Mouse (Mus musculus) spleen, postnatal 14 days (tissue): ENCODE results near the gene Cebpa.
A peak's percentile ranks its signal among the peaks of the same experiment; 100 is the strongest.

Experiments used
- DNase-seq, 2 experiments: peaks; one replicate each; pipeline ENCODE4 v3.0.0; 2021 to 2022; ENCODE audit warnings: low spot score in 2 of 2

The Cebpa gene

DNA sequence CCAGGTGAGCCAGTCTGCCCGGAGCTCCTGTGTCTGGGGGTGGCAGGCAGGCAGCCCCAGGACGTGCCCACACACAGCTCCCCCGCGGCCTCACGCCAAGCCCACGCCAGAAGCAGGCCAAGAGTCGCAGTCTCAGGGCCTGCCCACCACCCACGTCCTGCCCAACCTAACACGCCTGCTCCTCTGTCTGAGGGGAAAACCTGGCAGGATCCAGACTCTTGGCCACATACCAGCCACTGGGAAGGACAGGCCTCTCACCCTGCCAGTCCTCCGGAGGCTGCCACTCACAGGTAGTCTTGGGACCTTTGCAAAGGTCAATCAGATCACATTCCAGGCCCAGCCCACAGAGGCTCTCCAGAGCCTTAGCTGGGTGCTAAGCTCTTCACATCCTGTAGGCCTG lies 27.2 kb downstream of the Cebpa start:
- DNase-seq = no peak

DNA sequence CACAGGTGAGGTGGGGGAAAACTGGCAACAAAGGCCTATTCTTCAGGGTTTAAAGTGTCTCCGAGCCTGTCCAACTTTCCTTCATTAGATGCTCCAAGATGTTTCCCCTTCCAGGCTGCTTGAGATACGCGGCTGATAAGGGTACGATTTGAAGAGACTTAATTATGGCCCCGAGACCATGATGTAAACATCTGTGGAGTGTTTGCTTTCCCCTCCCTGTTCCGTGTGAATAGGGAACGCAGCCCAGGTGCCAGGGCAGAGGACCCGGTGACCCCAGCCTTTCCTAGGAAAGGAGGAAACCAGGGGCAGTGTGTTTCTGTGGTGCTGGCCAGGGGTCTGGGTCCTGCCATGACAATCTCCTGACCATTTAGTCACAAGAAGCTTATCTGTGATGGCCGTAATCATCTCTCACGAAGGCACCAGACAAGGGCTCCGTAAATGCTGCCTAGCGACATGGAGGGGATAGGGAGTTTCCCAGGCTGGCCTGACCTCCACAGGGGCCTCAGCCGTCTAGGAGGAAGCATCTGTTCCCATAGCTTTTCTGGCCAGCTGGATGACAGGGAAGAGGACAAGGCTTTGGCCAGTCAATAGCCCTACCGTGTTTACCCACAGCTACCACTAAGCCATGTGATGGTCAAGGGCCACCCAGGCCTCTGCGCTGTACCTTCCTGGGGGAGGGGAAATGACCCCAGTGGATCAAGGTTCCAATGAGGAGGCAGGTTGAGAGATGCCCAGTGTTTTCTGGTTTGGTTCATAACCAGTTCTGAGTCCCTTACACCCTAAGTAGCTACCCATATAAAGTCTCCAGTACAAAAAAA lies 30.7 kb downstream of the Cebpa start:
- no peak for DNase-seq

DNA sequence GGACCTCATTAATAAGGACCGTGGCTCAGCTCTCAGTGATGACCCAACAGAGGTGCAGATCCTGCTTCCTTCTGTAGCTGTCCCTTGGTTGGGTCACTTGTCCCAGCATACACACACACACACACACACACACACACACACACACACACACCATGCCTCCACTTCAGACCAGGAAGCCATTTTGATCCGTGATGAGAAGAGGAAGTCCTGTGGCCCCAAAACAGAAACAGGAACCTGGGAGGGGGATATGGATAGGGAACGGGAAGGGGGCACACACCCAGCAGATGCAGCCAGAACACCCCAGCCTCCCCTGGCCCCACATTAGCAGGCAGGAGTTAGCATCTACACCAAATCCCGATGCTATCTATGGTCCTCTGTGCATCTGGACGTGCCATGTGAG lies 31.8 kb downstream of the Cebpa start:
- DNase-seq = no peak

DNA sequence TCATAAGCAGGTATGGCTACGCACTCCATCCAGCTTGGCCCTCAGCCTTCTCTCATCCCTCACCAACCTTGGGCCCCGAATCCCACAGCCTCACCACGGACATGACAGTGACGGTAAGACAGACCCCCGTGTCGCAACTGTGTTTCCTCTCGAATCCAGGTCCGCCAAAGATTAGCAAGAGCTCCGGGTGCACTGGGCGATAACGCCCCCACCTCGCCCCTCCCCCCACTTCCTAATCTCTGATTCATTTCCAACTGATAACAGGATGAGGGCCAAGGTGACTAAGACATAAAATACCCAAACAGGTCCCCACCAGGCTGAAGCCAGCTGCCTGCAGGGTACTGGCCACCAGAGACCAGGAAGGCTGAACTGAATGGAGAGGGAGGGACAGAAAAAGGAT lies 35.4 kb downstream of the Cebpa start:
- no peak for DNase-seq

DNA sequence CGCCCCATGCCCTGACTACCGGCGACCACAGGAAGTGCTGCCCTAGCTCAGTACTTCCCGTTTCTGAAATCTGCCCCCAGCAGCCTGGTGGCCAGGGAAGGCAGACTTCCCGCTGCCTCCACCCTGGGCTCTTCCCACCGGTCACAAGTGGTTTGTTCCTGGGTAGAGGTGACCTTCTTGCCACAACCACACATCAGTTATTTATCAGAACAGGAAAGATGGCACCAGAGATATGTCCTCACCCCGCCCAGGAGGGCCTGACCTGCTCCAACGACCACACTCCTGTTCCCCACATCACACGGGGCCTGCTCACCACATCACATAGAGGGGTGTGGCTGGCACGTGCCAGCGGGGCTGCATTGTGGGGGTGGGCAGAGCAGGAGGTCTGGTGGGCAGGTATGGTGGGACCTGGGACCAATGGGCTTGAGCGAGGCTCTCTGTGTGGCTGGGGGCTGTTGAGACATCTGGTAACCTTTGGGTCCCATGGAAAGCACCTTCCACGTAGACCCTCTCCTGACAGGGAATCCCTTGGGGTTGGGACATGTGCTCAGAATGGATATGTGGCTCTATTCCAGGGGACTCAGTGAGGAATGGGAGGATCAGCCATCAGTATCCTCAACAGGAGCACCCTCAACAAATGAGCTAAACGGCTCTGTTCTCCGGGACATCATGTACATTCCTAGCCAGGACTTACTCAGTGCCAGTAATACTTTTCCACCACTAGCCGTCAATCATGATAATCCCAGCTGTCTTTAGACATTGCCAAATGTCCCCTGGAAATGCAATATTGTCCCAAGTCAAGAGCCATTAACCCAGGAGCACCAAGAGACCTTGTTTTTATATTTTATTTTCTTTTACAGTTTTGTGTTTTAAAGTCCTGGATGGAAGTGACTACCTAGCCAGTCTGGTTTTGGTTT lies 37.7 kb downstream of the Cebpa start:
- no peak for DNase-seq

DNA sequence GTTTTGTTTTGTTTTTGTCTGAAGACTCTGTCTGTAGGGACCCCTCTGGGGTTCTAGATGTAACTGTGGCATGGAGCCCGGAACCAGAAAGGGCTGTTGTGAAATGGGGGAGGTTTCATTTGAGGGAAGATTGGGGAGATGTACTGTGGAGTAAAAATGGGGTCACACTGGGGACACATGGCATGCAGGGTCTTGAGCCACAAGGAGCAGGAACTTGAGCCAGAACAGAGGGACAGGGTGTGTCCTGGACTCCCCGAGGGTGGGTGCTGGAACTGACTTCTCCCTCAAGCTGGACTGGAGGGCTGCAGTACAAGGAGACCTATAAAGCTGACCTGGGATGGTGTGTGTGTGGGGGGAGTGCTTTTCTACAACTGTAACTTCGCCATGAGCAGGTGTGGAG lies 38.4 kb downstream of the Cebpa start:
- no peak for DNase-seq

DNA sequence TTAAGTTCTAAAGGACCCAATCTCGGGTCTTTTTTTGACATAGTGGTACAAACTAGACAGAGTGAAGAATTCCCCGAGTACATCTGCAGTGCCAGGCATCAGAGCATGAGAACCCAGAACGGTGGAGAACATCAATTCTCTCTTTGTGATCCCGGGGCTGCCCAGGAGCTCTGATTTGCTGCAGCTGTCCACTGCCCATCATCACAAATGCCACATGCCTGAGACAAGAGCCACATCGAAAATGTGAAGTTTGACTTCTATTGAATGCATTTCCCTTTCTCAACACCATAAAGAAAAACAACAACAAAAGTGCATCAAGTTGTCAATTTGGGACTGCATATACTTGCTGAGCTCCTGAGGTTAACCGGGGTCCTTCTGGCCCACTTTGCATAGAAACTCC lies 43.4 kb downstream of the Cebpa start:
- DNase-seq = no peak

DNA sequence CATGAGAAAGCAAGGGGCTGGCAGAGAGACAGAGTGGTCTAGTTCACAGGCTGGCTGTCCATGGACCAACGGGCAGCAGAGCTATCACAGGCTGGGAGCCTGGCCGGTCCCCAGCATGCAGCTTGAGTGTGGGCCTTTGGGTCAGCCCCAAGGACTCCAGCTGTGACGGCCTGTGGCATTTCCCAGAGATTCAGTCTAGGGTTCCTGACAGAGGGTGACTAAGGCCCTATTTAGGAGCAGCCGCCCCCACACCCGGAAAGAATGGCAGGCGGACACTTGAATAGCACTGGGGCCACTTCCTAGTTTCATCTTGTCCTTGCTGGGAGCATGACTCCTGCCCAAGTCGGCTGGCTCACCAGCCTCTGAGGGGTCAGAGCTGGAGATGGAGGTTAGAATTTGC lies 44.5 kb downstream of the Cebpa start:
- DNase-seq = no peak

DNA sequence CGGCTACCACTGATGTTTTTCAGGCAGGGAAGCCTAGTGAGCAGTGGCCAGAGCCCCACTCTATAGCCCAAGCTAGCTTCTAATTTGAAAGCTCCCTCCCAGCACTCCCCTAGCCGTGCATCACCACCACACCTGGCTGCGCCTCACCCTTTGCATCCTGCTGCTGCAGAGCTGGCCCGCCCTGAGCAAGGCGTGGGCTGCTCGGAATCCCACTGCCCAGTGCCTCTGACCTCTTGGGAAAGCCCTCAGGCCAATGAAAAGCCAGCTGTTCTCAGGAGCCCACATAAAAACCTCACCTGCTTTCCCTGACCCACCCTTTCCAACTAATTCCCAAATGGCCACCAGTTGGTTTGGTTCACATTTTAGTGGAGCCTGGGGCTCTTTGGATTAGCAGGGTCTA lies 45.0 kb downstream of the Cebpa start:
- DNase-seq = no peak

DNA sequence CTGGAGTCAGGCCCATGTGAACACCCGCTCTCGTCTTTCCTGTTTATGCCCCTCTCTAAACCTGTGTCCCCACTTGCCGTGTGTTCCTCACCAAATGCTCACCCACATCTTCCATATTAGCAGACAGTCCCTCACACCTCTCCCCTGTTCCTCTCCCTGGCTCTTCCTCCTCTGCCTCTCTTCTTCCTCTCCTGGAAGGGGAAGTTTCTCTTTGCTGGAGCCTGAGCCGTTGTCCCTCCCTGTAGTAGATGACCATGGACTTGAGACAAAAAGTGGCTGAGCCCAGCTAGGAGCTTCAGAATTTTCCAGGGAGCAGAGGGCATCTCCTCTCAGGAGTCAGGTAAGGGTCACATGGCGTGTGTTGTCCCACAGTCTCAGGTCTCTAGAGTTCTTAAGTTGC lies 47.9 kb downstream of the Cebpa start:
- DNase-seq = no peak

DNA sequence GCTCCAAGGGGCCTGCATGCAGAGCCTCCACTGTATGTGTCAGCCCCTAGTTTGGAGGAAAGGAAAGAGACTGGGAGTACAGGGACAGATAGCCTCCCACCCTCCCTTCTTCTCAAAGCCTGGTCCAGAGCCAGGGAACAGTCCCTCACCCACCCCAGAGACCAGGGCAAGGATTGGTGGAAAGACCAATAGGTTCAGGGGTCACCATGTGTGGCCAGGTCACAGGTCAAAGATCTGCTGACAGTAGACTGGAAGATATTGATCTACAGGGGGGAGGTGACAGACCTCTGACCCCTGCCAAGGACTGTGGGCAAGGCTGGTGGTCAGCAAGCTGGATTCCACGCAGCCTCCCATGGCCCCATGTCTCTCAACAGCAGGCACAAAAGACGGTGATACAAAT lies 48.8 kb downstream of the Cebpa start:
- DNase-seq = no peak

DNA sequence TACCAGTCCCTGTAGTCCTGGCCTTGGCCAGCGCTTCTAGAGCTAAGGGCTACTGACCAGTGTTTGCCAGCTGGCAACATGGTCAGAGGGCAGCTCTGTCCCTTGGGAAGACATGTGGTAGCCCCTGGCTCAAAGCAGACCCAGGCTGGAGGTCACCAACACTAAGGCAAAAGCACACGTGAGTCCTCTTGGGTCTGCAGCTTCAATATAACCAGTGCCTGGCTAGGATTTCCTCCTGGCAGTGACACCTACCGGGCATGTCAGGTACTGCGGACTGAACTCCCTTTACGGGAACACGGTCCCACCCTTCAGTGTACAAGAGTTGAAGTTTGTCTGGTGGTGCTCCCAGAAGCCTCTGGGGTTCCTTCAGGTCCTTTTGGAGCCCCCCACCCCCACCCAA lies 50.2 kb downstream of the Cebpa start:
- DNase-seq = peak; percentile 62 to 72
